Mouse (Mus musculus) liver, embryonic 12.5 days (tissue): ENCODE results near the gene Cog8. TPM values are rescaled to one million over a fixed set of nuclear protein-coding genes. Genes with fewer than 3 reads are reported as not detected.
"Not testable (repeated sequence)": the region's sequence is repeated elsewhere in the genome, so short reads cannot be mapped to it uniquely, and the experiment has no call there.

Experiments used
- ATAC-seq: fragments of 200-750 bp; cut with Nextera tagmentation; 2 replicates; pipeline ENCODE4 v1.8.0; 2017; ENCODE audit warnings: moderate number of reproducible peaks, mild to moderate bottlenecking, moderate library complexity
- H3K27ac ChIP-seq: fragments of 300-500 bp; sonication (generic); 2 replicates; pipeline ENCODE4 v1.5.1; 2016; ENCODE audit warnings: mild to moderate bottlenecking
- H3K27me3 ChIP-seq: fragments of 300-500 bp; sonication (generic); replicated peaks from 2 replicates; pipeline ENCODE4 v1.6.1; 2016; ENCODE audit warnings: mild to moderate bottlenecking, moderate library complexity
- H3K36me3 ChIP-seq: fragments of 300-500 bp; sonication (generic); 2 replicates; pipeline ENCODE4 v1.6.1; 2016; ENCODE audit warnings: mild to moderate bottlenecking, moderate library complexity
- H3K4me1 ChIP-seq: fragments of 300-500 bp; sonication (generic); 2 replicates; pipeline ENCODE4 v1.6.1; 2016
- H3K4me2 ChIP-seq: fragments of 300-500 bp; sonication (generic); 2 replicates; pipeline ENCODE4 v1.6.1; 2016; ENCODE audit warnings: mild to moderate bottlenecking, moderate library complexity
- H3K4me3 ChIP-seq: fragments of 300-500 bp; sonication (generic); 2 replicates; pipeline ENCODE4 v1.5.1; 2016; ENCODE audit warnings: mild to moderate bottlenecking, moderate library complexity
- H3K9ac ChIP-seq: fragments of 300-500 bp; sonication (generic); 2 replicates; pipeline ENCODE4 v1.6.1; 2016; ENCODE audit warnings: mild to moderate bottlenecking, moderate library complexity
- H3K9me3 ChIP-seq: fragments of 300-500 bp; sonication (generic); replicated peaks from 2 replicates; pipeline ENCODE4 v1.6.1; 2016; ENCODE audit warnings: mild to moderate bottlenecking, moderate library complexity
- WGBS: fragments of 180-500 bp; shearing (Covaris S2); methylation state at CpG from one replicate; pipeline ENCODE4 v1.1.7; 2016; ENCODE audit not compliant: insufficient replicate concordance; 5-methylcytosine and 5-hydroxymethylcytosine counted together
- microRNA-seq: library from miRNA; unstranded; fragments of <30 nt; microRNA quantifications from one replicate; pipeline ENCODE4, GENCODE M21; 2017
- polyA plus RNA-seq: library from polyadenylated mRNA; unstranded; fragments of >200 nt; fragmentation: Nextera tagmentation; extraction: Ambion mirVana; gene quantifications from 2 replicates; pipeline ENCODE4 v1.2.1, GENCODE M21; 2016

Gene Cog8
- polyA plus RNA-seq, 1 experiment from 2014 or later, result 32.2 TPM

- WGBS, result 71% methylated on average over 4 of the region's 4 CpGs
- peaks cover 6% of the 10 kb centered on the region for H3K4me1 ChIP-seq
- no peaks in the 10 kb centered on the region for H3K9me3 ChIP-seq
- H3K36me3 ChIP-seq, result 0 out of 2 replicates have a peak, but pooled peaks cover 4% of the 10 kb centered on the region
- no peak overlapping the region for H3K9ac ChIP-seq
- no peak for ATAC-seq
- no peak overlapping the region for H3K27ac ChIP-seq
- no peak overlapping the region for H3K4me2 ChIP-seq
- H3K4me3 ChIP-seq, result no peak overlapping the region
- H3K27me3 ChIP-seq, result no peaks in the 10 kb centered on the region
These were observed 59.1 kb downstream of the Cog8 start for GRCm38 (mm10) chr8:106997416-106997815.

DNA sequence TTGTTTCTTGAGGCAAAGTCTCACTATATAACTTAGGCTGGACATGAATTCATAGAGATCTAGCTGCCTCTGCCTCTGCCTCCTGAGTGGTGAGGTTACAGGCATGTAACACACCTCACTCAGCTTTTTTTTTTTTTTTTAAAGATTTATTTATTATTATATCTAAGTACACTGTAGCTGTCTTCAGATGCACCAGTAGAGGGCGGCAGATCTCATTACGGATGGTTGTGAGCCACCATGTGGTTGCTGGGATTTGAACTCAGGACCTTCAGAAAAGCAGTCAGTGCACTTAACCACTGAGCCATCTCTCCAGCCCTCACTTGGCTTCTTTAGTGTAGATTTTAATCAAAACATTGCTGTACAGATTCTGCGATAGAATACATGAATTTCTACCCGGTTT, 60.1 kb downstream of the Cog8 start:
- not testable (repeated sequence) for H3K36me3 ChIP-seq, ATAC-seq, H3K27me3 ChIP-seq, H3K4me1 ChIP-seq, H3K27ac ChIP-seq, H3K4me3 ChIP-seq, H3K9ac ChIP-seq, H3K9me3 ChIP-seq, H3K4me2 ChIP-seq
- 73% methylated on average over 4 of the region's 4 CpGs for WGBS

Small RNAs within 50 kb of the gene (microRNA-seq; reads per million reads assigned to microRNA genes)
- gene Mir7075, result 1.4 reads per million

Other genes starting within 250 kb of the Cog8 start
- gene Has3, start 186.4 kb downstream of the Cog8 start, polyA plus RNA-seq, result 0.04 TPM in 2 replicates
- 69.5 and 73.2 TPM in 2 replicates for gene Utp4, start 163.1 kb downstream of the Cog8 start, polyA plus RNA-seq
- 3.5 and 4.1 TPM in 2 replicates for gene Sntb2, start 120.9 kb downstream of the Cog8 start, polyA plus RNA-seq
- 32.8 and 33.7 TPM in 2 replicates for gene Vps4a, start 25.5 kb downstream of the Cog8 start, polyA plus RNA-seq
- 30.1 and 35.4 TPM in 2 replicates for gene Pdf, start 8.1 kb downstream of the Cog8 start, polyA plus RNA-seq
- gene Nip7, start 188 bp upstream of the Cog8 start, polyA plus RNA-seq, result 83.4 and 83.8 TPM in 2 replicates
- 5.6 and 5.7 TPM in 2 replicates for gene Tmed6, start 9.0 kb upstream of the Cog8 start, polyA plus RNA-seq
- 9.2 and 11.5 TPM in 2 replicates for gene Terf2, start 39.9 kb upstream of the Cog8 start, polyA plus RNA-seq
- 51.8 and 52.5 TPM in 2 replicates for gene Cyb5b, start 94.0 kb upstream of the Cog8 start, polyA plus RNA-seq
- 3.4 and 3.5 TPM in 2 replicates for gene Nfat5, start 236.8 kb upstream of the Cog8 start, polyA plus RNA-seq